Mouse (Mus musculus) liver, embryonic 12.5 days (tissue): ENCODE results near the gene Slc38a3. TPM values are rescaled to one million over a fixed set of nuclear protein-coding genes. Genes with fewer than 3 reads are reported as not detected.

ENCODE experiments used
- ATAC-seq: fragments of 200-750 bp; cut with Nextera tagmentation; 2 replicates; pipeline ENCODE4 v1.8.0; 2017; ENCODE audit warnings: moderate number of reproducible peaks, mild to moderate bottlenecking, moderate library complexity
- H3K27ac ChIP-seq: fragments of 300-500 bp; sonication (generic); 2 replicates; pipeline ENCODE4 v1.5.1; 2016; ENCODE audit warnings: mild to moderate bottlenecking
- H3K27me3 ChIP-seq: fragments of 300-500 bp; sonication (generic); replicated peaks from 2 replicates; pipeline ENCODE4 v1.6.1; 2016; ENCODE audit warnings: mild to moderate bottlenecking, moderate library complexity
- H3K36me3 ChIP-seq: fragments of 300-500 bp; sonication (generic); 2 replicates; pipeline ENCODE4 v1.6.1; 2016; ENCODE audit warnings: mild to moderate bottlenecking, moderate library complexity
- H3K4me1 ChIP-seq: fragments of 300-500 bp; sonication (generic); 2 replicates; pipeline ENCODE4 v1.6.1; 2016
- H3K4me2 ChIP-seq: fragments of 300-500 bp; sonication (generic); 2 replicates; pipeline ENCODE4 v1.6.1; 2016; ENCODE audit warnings: mild to moderate bottlenecking, moderate library complexity
- H3K4me3 ChIP-seq: fragments of 300-500 bp; sonication (generic); 2 replicates; pipeline ENCODE4 v1.5.1; 2016; ENCODE audit warnings: mild to moderate bottlenecking, moderate library complexity
- H3K9ac ChIP-seq: fragments of 300-500 bp; sonication (generic); 2 replicates; pipeline ENCODE4 v1.6.1; 2016; ENCODE audit warnings: mild to moderate bottlenecking, moderate library complexity
- H3K9me3 ChIP-seq: fragments of 300-500 bp; sonication (generic); replicated peaks from 2 replicates; pipeline ENCODE4 v1.6.1; 2016; ENCODE audit warnings: mild to moderate bottlenecking, moderate library complexity
- WGBS: fragments of 180-500 bp; shearing (Covaris S2); methylation state at CpG from one replicate; pipeline ENCODE4 v1.1.7; 2016; ENCODE audit not compliant: insufficient replicate concordance; 5-methylcytosine and 5-hydroxymethylcytosine counted together
- polyA plus RNA-seq: library from polyadenylated mRNA; unstranded; fragments of >200 nt; fragmentation: Nextera tagmentation; extraction: Ambion mirVana; gene quantifications from 2 replicates; pipeline ENCODE4 v1.2.1, GENCODE M21; 2016

The Slc38a3 gene
- polyA plus RNA-seq, 1 experiment from 2014 or later, result 3.3 TPM

DNA sequence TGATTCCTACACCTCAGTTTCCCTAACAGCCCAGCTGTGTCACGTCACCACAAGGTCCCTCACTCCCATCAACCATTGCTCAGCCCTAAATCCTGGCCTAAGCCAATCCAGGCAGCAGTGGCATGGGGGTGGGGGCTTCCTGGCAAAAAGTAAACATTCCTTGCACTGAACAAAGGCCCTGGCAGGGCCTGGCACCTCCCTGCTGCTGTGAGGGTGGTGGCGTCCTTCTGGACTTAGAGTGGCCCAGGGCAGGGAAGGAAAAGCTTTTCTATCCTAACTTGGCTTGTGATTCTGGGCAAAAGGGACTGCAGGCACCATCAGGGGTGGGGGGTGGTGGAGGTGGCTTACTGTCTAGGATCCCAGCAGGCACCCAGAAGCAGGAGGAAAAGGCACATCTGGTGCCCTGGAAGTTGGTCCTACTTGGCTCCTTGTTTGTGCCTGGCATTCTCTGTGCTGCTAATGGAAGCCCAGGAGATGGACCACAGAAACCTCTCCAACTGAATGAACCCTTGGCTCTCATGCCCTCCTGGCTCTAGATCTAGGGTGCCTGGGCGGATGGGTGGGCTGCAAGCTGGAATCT, 33.4 kb upstream of the Slc38a3 start:
- H3K27ac ChIP-seq, result no peak overlapping the region
- WGBS, result 66% methylated on average over 3 of the region's 3 CpGs
- ATAC-seq, result no peak
- H3K9me3 ChIP-seq, result no peaks in the 10 kb centered on the region
- H3K36me3 ChIP-seq, result no peaks in the 10 kb centered on the region
- H3K4me2 ChIP-seq, result no peak overlapping the region
- H3K4me1 ChIP-seq, result peaks cover 41% of the 10 kb centered on the region
- no peak overlapping the region for H3K9ac ChIP-seq
- no peak overlapping the region for H3K4me3 ChIP-seq
- peaks cover 91% of the 10 kb centered on the region for H3K27me3 ChIP-seq

DNA sequence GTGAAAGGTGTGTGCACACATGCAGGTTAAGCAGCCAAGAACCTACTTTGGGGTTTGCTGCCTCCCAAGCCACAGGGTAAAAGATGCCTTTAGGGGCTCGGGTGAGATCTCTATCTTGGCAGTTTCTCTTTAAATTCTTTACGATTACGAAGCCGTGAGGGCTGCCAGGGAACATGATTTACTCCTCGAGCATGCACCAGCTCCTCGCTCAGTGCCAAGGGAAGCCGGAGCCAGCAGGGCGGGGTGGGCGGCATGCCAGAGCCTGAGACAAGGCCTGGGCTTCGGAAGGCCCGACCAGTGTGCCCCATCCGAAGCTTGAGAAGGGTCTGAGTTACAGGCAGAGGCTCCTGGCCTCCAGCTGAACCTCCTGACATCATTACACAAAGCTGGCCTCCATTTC, 32.3 kb upstream of the Slc38a3 start:
- Histone ChIP-seq H3K27ac (no peak overlapping the region), H3K4me1 (peaks cover 40% of the 10 kb centered on the region), H3K9me3 (no peaks in the 10 kb centered on the region), H3K36me3 (no peaks in the 10 kb centered on the region), H3K4me2 (no peak overlapping the region), H3K4me3 (no peak overlapping the region), H3K27me3 (peaks cover 85% of the 10 kb centered on the region), H3K9ac (no peak overlapping the region)
- ATAC-seq, result no peak
- WGBS, result 74% methylated on average over 12 of the region's 12 CpGs

DNA sequence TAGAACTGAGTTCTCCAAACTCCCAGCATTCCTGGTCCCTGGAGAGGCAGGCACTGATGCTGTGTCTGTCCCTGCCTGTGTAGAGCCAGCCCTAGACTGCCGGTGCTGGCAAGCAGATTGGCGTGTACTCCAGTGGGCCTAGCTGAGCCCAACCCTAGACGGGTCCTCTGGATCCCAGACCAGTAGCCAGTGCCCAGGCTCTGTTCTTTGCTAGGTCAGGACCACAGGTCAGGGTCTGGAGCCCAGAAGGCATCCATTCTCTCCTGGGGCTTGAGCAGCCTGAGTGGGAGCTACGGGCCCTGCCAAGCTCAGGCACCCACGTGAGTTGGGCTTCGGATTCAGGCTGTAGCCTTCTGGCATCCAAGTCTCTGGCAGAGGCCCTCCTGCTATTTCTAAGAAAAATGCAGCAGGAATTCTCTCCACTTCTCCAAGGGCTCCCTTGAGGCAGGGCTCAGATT, 30.8 kb upstream of the Slc38a3 start:
- Histone ChIP-seq H3K4me3 (no peak overlapping the region), H3K27me3 (peaks cover 84% of the 10 kb centered on the region), H3K9ac (no peak overlapping the region), H3K36me3 (no peaks in the 10 kb centered on the region), H3K4me2 (no peak overlapping the region), H3K4me1 (peaks cover 39% of the 10 kb centered on the region), H3K9me3 (no peaks in the 10 kb centered on the region), H3K27ac (0 out of 2 replicates have a peak overlapping the region, but pooled peaks have one; percentile 9)
- 54% methylated on average over 6 of the region's 6 CpGs for WGBS
- no peak for ATAC-seq

GRCm38 (mm10) chr9:107699376-107699980, 30.1 kb upstream of the Slc38a3 start:
- H3K9me3 ChIP-seq, result no peaks in the 10 kb centered on the region
- 32% methylated on average over 9 of the region's 9 CpGs for WGBS
- H3K36me3 ChIP-seq, result no peaks in the 10 kb centered on the region
- peaks cover 84% of the 10 kb centered on the region for H3K27me3 ChIP-seq
- H3K27ac ChIP-seq, result no peak overlapping the region
- H3K4me1 ChIP-seq, result peaks cover 39% of the 10 kb centered on the region
- no peak for ATAC-seq
- H3K4me2 ChIP-seq, result no peak overlapping the region
- H3K9ac ChIP-seq, result no peak overlapping the region
- no peak overlapping the region for H3K4me3 ChIP-seq

DNA sequence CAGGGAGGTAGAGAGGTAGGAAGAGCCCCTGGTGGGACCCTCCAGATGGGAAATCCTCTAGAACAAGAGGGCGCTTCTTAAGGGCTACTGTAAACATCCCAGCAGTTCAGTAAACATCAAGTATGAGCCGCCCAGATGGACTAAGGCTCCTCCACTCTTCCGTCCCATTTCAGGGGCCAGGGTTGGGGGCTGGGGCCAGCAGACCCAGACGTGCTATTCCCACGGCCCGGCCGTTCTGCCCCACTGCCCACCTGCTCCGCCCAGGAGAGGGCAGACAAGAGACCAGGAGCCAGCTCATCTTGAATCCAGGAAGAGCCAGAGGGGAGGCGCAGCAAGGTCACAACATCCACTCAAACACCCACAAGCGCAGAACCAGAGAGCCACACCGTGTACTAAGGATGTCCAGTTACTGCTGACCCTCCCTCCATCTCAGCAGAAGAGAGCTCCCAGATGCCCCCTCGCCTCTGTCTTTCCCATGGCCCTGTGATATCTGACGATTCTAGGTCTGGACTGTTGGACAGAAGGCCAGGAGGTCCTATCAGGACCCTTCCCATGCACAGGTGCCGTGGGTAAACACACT, 29.4 kb upstream of the Slc38a3 start:
- no peak overlapping the region for H3K27ac ChIP-seq

GRCm38 (mm10) chr9:107697811-107698521, 28.6 kb upstream of the Slc38a3 start:
- no peak for ATAC-seq
- no peak overlapping the region for H3K27ac ChIP-seq
- peaks cover 34% of the 10 kb centered on the region for H3K4me1 ChIP-seq
- no peak overlapping the region for H3K4me2 ChIP-seq
- no peaks in the 10 kb centered on the region for H3K36me3 ChIP-seq
- 50% methylated on average over 14 of the region's 14 CpGs for WGBS
- peaks cover 73% of the 10 kb centered on the region for H3K27me3 ChIP-seq
- no peaks in the 10 kb centered on the region for H3K9me3 ChIP-seq
- no peak overlapping the region for H3K9ac ChIP-seq
- no peak overlapping the region for H3K4me3 ChIP-seq

More for the DNA sequence above, 29.4 kb upstream of the Slc38a3 start:
- 40% methylated on average over 14 of the region's 14 CpGs for WGBS
- no peaks in the 10 kb centered on the region for H3K36me3 ChIP-seq
- H3K4me1 ChIP-seq, result peaks cover 32% of the 10 kb centered on the region
- ATAC-seq, result no peak
- H3K4me3 ChIP-seq, result no peak overlapping the region
- H3K4me2 ChIP-seq, result no peak overlapping the region
- no peak overlapping the region for H3K9ac ChIP-seq
- peaks cover 77% of the 10 kb centered on the region for H3K27me3 ChIP-seq
- H3K9me3 ChIP-seq, result no peaks in the 10 kb centered on the region

DNA sequence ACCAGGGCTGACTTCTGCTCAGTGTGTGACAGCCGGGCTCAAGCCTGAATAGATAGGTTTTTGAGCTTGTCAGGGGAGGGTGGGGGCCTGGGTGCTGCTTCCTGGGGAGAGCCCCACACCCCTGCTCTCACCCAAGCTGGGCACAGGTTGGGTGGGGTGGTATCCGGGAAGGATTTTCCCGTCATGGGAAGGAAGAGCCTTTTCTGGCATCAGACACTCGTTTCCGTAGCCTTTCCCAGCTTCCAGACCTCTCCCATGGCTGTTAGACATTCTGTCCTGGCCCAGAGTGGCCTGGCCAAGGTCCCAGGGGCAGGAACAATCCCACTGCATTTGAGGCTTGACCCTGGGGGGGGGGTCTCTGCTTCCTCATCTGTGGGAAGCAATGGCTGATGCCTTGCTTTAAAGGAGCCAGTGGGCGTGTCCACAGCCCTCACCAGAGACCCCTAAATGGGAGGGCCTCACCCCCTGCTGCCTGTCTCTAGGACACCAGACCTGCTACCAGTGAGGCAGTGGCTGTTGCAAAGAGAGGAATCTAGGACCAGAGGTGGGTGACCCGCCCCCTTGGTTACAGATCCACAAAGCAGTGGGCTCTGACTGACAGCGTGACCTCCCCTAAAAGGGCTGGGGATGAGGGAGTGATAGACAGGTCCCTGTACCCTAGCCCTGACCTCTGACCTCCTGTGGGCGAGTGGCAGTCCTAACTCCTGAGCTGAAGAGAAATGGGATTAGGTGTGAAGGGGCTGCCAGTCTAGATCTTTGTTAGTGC, 27.7 kb upstream of the Slc38a3 start:
- Histone ChIP-seq H3K9me3 (no peaks in the 10 kb centered on the region), H3K27ac (no peak overlapping the region), H3K4me1 (peaks cover 36% of the 10 kb centered on the region), H3K27me3 (peaks cover 72% of the 10 kb centered on the region), H3K36me3 (0 out of 2 replicates have a peak, but pooled peaks cover under 1% of the 10 kb centered on the region), H3K9ac (no peak overlapping the region), H3K4me3 (no peak overlapping the region), H3K4me2 (no peak overlapping the region)
- peak; percentile 6; the same call in 1 of the 2 replicates for ATAC-seq
- WGBS, result 45% methylated on average over 9 of the region's 9 CpGs

DNA sequence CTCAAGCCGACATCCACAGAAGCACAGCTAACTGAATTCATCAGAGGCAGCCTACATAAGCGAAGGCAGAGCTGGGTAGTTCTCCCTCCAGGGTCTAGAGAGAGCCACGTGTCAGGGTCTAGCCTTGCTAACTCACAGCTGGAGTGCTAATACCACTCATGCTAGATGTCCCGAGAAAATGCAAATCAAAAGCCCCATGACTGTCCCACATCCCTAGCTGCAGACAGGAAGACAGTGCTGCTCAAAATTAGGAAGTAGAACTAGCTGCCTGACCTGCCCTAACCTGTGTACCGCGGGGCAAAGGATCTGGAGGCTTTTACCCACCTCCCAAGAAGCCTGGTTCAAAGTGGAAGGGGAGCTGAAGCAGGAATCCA, 26.8 kb upstream of the Slc38a3 start:
- Histone ChIP-seq H3K9ac (no peak overlapping the region), H3K9me3 (no peaks in the 10 kb centered on the region), H3K4me3 (no peak overlapping the region), H3K4me2 (no peak overlapping the region), H3K4me1 (peaks cover 36% of the 10 kb centered on the region), H3K36me3 (peaks cover 6% of the 10 kb centered on the region; the same call in 1 of the 2 replicates), H3K27me3 (peaks cover 77% of the 10 kb centered on the region), H3K27ac (no peak overlapping the region)
- ATAC-seq, result no peak
- 29% methylated on average over 6 of the region's 6 CpGs for WGBS

- WGBS, result 73% methylated on average over 12 of the region's 12 CpGs
- Histone ChIP-seq H3K4me2 (no peak overlapping the region), H3K4me3 (no peak overlapping the region), H3K36me3 (peaks cover 6% of the 10 kb centered on the region; the same call in 1 of the 2 replicates), H3K4me1 (peaks cover 36% of the 10 kb centered on the region), H3K27ac (no peak overlapping the region), H3K9me3 (no peaks in the 10 kb centered on the region), H3K9ac (no peak overlapping the region), H3K27me3 (peaks cover 74% of the 10 kb centered on the region)
- no peak for ATAC-seq
Observed at GRCm38 (mm10) chr9:107695441-107696105, 26.2 kb upstream of the Slc38a3 start.

- 61% methylated on average over 7 of the region's 7 CpGs for WGBS
- Histone ChIP-seq H3K27me3 (peaks cover 69% of the 10 kb centered on the region), H3K4me1 (peaks cover 36% of the 10 kb centered on the region), H3K4me2 (no peak overlapping the region), H3K4me3 (no peak overlapping the region), H3K9ac (no peak overlapping the region), H3K36me3 (peaks cover 6% of the 10 kb centered on the region; the same call in 1 of the 2 replicates), H3K27ac (no peak overlapping the region), H3K9me3 (no peaks in the 10 kb centered on the region)
- ATAC-seq, result no peak
Observed at GRCm38 (mm10) chr9:107694627-107695026, 25.3 kb upstream of the Slc38a3 start.

DNA sequence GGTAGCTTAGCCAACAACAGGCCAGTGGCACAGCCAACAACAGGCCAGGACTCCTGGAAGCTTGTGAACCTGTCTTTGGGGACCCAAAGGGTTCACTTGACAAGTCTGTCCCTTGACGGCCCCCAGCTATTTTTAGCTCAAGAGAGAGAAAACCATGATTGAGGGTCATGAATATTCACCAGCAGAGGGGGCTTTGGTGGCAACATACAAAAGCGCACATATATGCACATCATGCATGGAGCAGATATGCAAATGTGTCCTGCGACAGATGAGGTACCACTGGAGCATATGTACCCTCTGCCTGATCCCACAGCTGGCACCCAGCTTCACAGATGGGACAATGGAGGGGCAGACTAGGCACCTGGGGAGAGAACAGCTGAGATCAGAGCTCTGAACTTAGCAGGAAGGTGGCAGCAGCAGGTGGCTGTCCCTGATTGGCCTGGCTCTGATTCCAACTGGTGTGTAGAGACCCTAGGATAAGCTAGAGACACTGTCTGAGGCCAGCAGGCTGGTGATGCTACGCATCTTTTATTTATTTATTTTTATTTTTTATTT, 24.2 kb upstream of the Slc38a3 start:
- Histone ChIP-seq H3K27me3 (peaks cover 61% of the 10 kb centered on the region), H3K9ac (no peak overlapping the region), H3K36me3 (peaks cover 6% of the 10 kb centered on the region; the same call in 1 of the 2 replicates), H3K4me1 (peaks cover 29% of the 10 kb centered on the region), H3K27ac (no peak overlapping the region), H3K9me3 (no peaks in the 10 kb centered on the region), H3K4me3 (no peak overlapping the region), H3K4me2 (no peak overlapping the region)
- ATAC-seq, result no peak
- WGBS, result 57% methylated on average over 4 of the region's 4 CpGs
